Mouse (Mus musculus) left cerebral cortex, adult 2 months (tissue): Measurements from ENCODE around the gene Tank. TPM values are rescaled to one million over a fixed set of nuclear protein-coding genes. Genes with fewer than 3 reads are reported as not detected.

ENCODE experiments used
- DNase-seq, 2 experiments: peaks; one replicate each; pipeline ENCODE4 v3.0.0; 2021 to 2022; ENCODE audit warnings: low spot score in 2 of 2, mixed read lengths in 1 of 2; ENCODE audit errors: extremely low spot score in 1 of 2
- H3K27ac ChIP-seq: fragments of 200-600 bp; 2 replicates; pipeline ENCODE4 v1.8.1; 2022
- H3K4me3 ChIP-seq: fragments of 200-600 bp; 2 replicates; pipeline ENCODE4 v1.8.1; 2022
- CTCF ChIP-seq: fragments of 200-600 bp; IDR thresholded peaks from 2 replicates; pipeline ENCODE4 v1.8.1; 2022; ENCODE audit warnings: antibody characterized with exemption, mild to moderate bottlenecking, moderate library complexity
- intact Hi-C: fragments of 180-260 bp; cut with DNase I; formaldehyde crosslinking; loops from one replicate; pipeline ENCODE4 v1.15.1; 2025
- total RNA-seq, 2 experiments: library from RNA; stranded (reverse); gene quantifications; 2 replicates each; pipeline ENCODE4 v1.2.3; 2021

Gene Tank
- total RNA-seq, 2 experiments from 2014 or later, result 26.2 to 32.1 TPM

DNA sequence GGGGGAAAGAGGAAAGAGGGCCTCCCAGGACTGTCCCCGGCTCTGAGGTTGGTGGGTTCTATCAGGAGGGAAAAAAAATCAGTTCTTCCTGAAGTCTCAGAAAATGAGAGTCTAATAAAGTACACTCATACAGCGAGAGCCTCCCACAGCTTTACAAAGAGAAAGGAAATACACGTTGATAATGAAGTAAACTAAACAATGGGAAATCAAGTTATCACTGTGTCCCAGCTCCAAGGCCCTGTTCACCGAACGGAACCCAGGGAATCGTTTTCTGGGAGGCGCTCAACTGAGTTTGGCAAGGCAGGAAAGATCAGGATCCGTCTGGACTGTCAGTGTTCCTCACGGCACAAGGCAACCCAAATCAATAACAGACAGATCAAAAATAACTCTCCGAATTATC lies 84.4 kb downstream of the Tank start:
- intact Hi-C loops, result no loop called here
- no peak for TF ChIP-seq CTCF
- no peak for DNase-seq
- H3K27ac ChIP-seq, result no peak overlapping the region
- H3K4me3 ChIP-seq, result no peak overlapping the region

- Histone ChIP-seq H3K27ac (no peak overlapping the region), H3K4me3 (no peak overlapping the region)
- intact Hi-C loops, result no loop called here
- no peak for TF ChIP-seq CTCF
- no peak for DNase-seq
These were observed 85.3 kb downstream of the Tank start for GRCm38 (mm10) chr2:61663573-61664241.

- no peak overlapping the region for H3K27ac ChIP-seq
- intact Hi-C loops, result no loop called here
- TF ChIP-seq CTCF, result no peak
- no peak for DNase-seq
- H3K4me3 ChIP-seq, result no peak overlapping the region
These were observed 89.0 kb downstream of the Tank start for GRCm38 (mm10) chr2:61667420-61667819.

DNA sequence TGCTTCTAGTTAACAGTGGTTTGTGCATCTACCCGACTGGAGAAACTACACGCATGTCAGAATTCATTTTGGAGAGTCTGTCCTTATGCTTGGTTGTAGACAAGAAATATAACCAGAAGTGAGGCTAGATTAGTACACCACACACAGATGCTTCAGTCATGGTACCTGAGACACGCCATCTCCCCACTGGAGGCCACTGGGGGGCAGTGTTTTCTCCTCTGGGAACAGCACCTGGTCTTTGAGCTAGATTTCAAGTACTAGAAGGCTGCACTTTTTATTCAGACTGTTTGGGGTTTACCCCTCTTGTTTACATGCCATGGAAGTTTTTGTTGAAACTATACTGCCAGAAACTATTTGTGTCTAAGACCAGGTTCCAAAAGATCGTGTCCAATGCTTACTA lies 89.9 kb downstream of the Tank start:
- peak; percentile 55 to 66 for DNase-seq
- no peak overlapping the region for H3K27ac ChIP-seq
- peak; percentile 70 for TF ChIP-seq CTCF
- intact Hi-C loops, result no loop called here
- no peak overlapping the region for H3K4me3 ChIP-seq

GRCm38 (mm10) chr2:61674555-61674954 lies 96.2 kb downstream of the Tank start:
- DNase-seq, result no peak
- no peak overlapping the region for H3K27ac ChIP-seq
- H3K4me3 ChIP-seq, result no peak overlapping the region
- intact Hi-C loops, result no loop called here
- no peak for TF ChIP-seq CTCF

DNA sequence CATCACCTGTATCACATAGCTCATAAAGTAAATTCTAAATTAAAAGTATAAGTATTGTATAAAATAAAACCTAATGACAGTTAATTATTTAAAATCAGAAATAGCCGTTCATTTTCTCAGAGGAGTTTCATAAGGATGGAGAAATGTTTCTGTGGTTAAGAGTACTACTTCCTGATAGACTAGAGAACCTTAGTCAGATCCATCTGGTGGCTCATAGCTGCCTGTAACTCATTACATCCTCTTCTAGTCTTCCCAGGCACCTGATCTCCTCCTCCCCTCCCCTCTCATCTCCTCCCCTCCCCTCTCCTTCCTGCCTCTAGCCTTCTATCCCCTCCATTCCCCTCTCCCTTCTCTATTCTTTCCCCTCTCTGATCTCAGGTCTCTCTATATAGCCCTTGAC lies 103.2 kb downstream of the Tank start:
- Histone ChIP-seq H3K27ac (no peak overlapping the region), H3K4me3 (no peak overlapping the region)
- intact Hi-C loops, result no loop called here
- no peak for TF ChIP-seq CTCF
- no peak for DNase-seq

DNA sequence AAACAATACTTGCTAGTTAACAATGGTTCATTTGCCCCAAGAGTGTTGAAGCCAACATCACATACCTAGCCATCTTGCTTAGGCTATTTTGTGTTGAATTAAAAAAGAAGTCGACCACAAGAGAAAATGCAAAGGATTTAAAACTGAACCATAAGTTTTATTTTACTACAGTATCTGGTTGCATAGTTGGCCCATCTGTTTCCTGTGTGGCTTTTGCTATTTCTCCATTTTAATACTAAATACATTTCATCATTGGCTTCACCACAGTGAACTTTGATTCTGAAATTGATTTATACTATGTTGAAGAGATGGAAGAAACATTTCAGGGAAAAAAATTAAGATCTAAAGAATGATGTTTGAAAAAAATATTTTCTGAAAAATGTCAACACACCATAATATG lies 108.1 kb downstream of the Tank start:
- H3K27ac ChIP-seq, result no peak overlapping the region
- intact Hi-C loops, result no loop called here
- TF ChIP-seq CTCF, result no peak
- no peak overlapping the region for H3K4me3 ChIP-seq
- no peak for DNase-seq

DNA sequence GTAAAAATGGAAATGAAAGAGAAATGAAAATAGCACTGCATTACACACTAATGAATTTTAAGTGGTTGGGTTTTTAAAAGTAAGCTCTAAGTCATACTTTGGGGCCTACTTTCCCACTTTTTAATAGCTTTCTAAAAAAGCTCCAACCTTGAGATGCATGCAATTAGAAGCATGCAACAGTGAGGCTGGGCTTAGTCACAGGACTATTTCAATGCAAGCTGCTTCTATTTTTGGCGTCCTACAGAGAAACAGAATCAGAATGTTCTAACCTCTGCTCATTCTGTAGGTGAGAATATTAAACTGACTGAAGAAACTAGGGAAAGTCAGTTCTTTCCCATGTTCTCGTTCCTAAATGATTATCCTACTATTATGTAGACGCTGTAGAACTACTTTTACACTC lies 110.7 kb downstream of the Tank start:
- intact Hi-C loops, result no loop called here
- no peak for DNase-seq
- Histone ChIP-seq H3K27ac (no peak overlapping the region), H3K4me3 (no peak overlapping the region)
- TF ChIP-seq CTCF, result no peak

Other genes with a start within 250 kb of the Tank start
- gene Psmd14, start 133.1 kb downstream of the Tank start, total RNA-seq, result 100 to 1,000 TPM in 1 of 2 experiments, 10 to 100 TPM in 1; 96.3 to 110 TPM
- gene Tbr1, start 224.3 kb downstream of the Tank start, total RNA-seq, result 100 to 1,000 TPM; 116 to 131 TPM